Mouse (Mus musculus): ENCODE data around the gene Bmp3.

Gene Bmp3

DNA sequence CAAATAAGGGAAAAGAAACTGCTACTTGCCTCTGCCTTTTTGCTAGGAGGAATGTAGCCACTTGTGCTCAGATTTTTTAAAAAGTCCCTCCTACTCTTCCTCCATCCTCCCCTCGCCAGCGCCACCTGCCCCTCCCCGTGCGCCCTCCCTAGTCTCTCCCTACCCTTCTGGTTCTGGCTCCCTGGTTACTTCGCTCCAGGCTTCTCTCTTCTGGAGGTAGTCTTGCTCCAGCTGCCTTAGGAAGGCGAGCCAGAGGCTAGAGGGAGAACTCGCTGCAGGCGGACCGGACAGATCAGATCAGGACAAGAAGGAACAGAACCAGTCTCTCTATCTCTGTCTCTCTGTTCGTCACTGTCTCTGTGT is at the start of gene Bmp3:
TSS of gene Bmp3 (plus strand) at position 152 of the 363 bp plus-strand sequence.
- TF ChIP-seq POU5F1 (IDR thresholded peaks at IDR 0.05; ENCODE audit: borderline replicate concordance, low read length) (no peak), NANOG (IDR thresholded peaks at IDR 0.05; ENCODE audit: borderline replicate concordance, low read length) (no peak), CTCF (conservative IDR thresholded peaks at IDR 0.05; ENCODE audit: low read length) (no peak)
- H3K27me3 ChIP-seq (ENCODE audit: insufficient read depth, low read length): peaks cover 57% of the 10 kb centered on the region

DNA sequence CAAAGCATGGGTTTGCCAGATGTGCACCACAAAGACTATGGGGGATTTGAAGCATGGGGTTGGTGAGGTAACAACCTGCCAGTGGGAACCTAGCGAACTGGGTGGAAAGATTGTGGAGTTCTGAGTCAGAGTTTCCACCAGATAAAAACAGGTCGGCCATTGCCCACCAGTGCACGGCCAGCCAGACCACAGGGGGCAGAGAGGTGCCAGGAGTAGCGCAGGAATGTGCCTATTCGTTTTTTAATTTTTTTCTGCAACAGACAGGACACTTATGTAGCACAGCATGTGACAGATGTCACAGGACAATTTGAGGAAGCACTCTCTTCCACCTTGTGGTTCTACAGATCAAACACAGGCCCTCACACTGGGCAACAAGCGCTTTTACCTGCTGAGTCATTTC is 49.5 kb upstream of the Bmp3 start:
- Histone ChIP-seq H3K4me3 (replicated peaks; ENCODE audit: low read length) (peak overlapping the region; percentile 17; the same call in 1 of the 2 replicates), H3K4me1 (replicated peaks; ENCODE audit: low read depth, low read length) (no peaks in the 10 kb centered on the region), H3K36me3 (ENCODE audit: insufficient read depth, low read length) (no peaks in the 10 kb centered on the region), H3K9me3 (ENCODE audit: low read length) (no peaks in the 10 kb centered on the region), H3K27me3 (ENCODE audit: insufficient read depth, low read length) (no peaks in the 10 kb centered on the region)
- TF ChIP-seq POU5F1 (IDR thresholded peaks at IDR 0.05; ENCODE audit: borderline replicate concordance, low read length) (no peak), CTCF (conservative IDR thresholded peaks at IDR 0.05; ENCODE audit: low read length) (no peak), NANOG (IDR thresholded peaks at IDR 0.05; ENCODE audit: borderline replicate concordance, low read length) (no peak)

More for the DNA sequence above, at the start of gene Bmp3:
- Histone ChIP-seq H3K4me1 (replicated peaks; ENCODE audit: low read depth, low read length) (peaks cover 10% of the 10 kb centered on the region; the same call in 1 of the 2 replicates), H3K4me3 (replicated peaks; ENCODE audit: low read length) (peak within 1 kb of the TSS; percentile 79), H3K9me3 (ENCODE audit: low read length) (no peaks in the 10 kb centered on the region), H3K36me3 (ENCODE audit: insufficient read depth, low read length) (no peaks in the 10 kb centered on the region)

DNA sequence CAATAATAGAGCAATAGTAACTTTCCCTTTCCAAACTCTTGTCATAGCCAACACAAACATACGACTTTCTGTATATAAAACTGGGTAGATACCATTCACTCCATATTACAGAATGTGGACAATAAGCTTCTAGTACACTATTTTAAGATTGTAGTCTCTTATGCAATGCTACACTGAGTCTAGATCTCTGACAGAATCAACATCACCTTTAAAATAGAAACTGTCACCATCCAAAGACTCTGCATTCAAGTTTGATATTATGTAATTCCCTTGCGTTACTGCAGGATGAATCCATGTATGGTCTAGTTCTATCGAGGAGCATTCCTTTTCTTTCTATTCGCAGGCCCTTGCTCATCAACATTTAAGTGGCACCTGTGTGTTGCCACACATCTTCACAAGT is 47.7 kb upstream of the Bmp3 start:
- Histone ChIP-seq H3K4me3 (replicated peaks; ENCODE audit: low read length) (no peak overlapping the region), H3K36me3 (ENCODE audit: insufficient read depth, low read length) (no peaks in the 10 kb centered on the region), H3K4me1 (replicated peaks; ENCODE audit: low read depth, low read length) (no peaks in the 10 kb centered on the region), H3K9me3 (ENCODE audit: low read length) (no peaks in the 10 kb centered on the region), H3K27me3 (ENCODE audit: insufficient read depth, low read length) (no peaks in the 10 kb centered on the region)
- TF ChIP-seq POU5F1 (IDR thresholded peaks at IDR 0.05; ENCODE audit: borderline replicate concordance, low read length) (no peak), NANOG (IDR thresholded peaks at IDR 0.05; ENCODE audit: borderline replicate concordance, low read length) (no peak), CTCF (conservative IDR thresholded peaks at IDR 0.05; ENCODE audit: low read length) (no peak)

DNA sequence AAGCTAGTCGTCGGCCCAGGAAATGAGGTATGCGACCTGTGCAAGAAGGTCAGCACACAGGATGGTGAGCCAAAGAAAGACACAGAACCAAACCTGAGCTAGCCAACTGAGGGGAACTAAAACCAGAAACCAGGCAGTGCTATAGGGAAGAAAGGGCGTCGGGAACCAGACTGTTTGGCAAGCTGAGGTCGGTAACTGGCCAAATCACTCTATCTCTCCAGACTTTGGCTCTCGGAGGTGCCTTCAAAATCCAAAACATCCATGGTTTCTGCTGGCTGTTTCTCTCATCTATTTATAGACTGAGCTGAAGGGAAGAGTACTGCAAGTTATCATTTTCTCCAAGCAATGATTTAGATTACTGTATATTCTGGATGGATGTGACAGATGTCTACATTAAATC is 47.2 kb upstream of the Bmp3 start:
- Histone ChIP-seq H3K9me3 (ENCODE audit: low read length) (no peaks in the 10 kb centered on the region), H3K4me3 (replicated peaks; ENCODE audit: low read length) (no peak overlapping the region), H3K27me3 (ENCODE audit: insufficient read depth, low read length) (no peaks in the 10 kb centered on the region), H3K36me3 (ENCODE audit: insufficient read depth, low read length) (no peaks in the 10 kb centered on the region), H3K4me1 (replicated peaks; ENCODE audit: low read depth, low read length) (no peaks in the 10 kb centered on the region)
- no peak for TF ChIP-seq CTCF (conservative IDR thresholded peaks at IDR 0.05; ENCODE audit: low read length)
- no peak for TF ChIP-seq NANOG (IDR thresholded peaks at IDR 0.05; ENCODE audit: borderline replicate concordance, low read length)
- TF ChIP-seq POU5F1 (IDR thresholded peaks at IDR 0.05; ENCODE audit: borderline replicate concordance, low read length): no peak

DNA sequence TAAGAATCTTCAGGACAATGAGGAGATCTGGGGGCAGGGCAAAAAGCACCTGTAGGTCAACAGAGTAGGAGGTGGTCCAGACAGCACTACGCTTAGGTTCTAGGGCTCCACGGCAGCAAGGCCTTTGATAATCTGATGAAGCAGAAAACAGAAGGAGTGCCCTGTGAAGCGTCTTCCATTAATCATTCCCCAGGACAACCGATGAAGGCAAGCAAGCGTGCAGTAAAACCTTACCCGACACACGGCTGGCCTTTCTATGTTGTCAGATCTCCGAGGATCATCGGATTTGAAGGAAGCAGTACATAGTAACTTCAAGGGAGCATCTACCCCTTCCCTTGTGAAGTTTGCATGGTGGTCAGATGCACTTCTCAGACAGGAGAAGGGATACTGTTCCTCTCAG is 46.3 kb upstream of the Bmp3 start:
- Histone ChIP-seq H3K9me3 (ENCODE audit: low read length) (peaks cover 3% of the 10 kb centered on the region), H3K4me1 (replicated peaks; ENCODE audit: low read depth, low read length) (no peaks in the 10 kb centered on the region), H3K4me3 (replicated peaks; ENCODE audit: low read length) (no peak overlapping the region), H3K27me3 (ENCODE audit: insufficient read depth, low read length) (no peaks in the 10 kb centered on the region), H3K36me3 (ENCODE audit: insufficient read depth, low read length) (no peaks in the 10 kb centered on the region)
- TF ChIP-seq CTCF (conservative IDR thresholded peaks at IDR 0.05; ENCODE audit: low read length): no peak
- no peak for TF ChIP-seq NANOG (IDR thresholded peaks at IDR 0.05; ENCODE audit: borderline replicate concordance, low read length)
- TF ChIP-seq POU5F1 (IDR thresholded peaks at IDR 0.05; ENCODE audit: borderline replicate concordance, low read length): no peak

DNA sequence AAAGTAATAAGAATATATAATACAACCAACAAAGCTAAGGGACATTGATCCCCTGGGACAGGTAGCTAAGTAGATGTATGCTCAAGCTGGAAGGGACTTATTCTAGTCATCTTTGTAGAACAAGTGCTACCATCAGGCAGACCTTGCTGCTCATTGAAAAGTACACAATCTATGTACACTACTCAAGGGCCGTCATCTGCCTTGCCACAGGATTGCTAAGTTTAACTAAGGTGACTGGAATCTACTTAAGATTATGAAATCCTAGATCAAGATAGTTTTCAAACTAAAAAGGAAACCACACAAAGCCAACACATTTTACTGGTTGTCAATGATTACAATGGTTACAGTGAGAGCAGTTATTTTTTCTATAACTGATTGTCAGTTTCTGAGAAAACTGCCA is 41.8 kb upstream of the Bmp3 start:
- no peaks in the 10 kb centered on the region for H3K36me3 ChIP-seq (ENCODE audit: insufficient read depth, low read length)
- no peaks in the 10 kb centered on the region for H3K27me3 ChIP-seq (ENCODE audit: insufficient read depth, low read length)
- no peaks in the 10 kb centered on the region for H3K4me1 ChIP-seq (replicated peaks; ENCODE audit: low read depth, low read length)
- H3K9me3 ChIP-seq (ENCODE audit: low read length): peaks cover 6% of the 10 kb centered on the region
- TF ChIP-seq CTCF (conservative IDR thresholded peaks at IDR 0.05; ENCODE audit: low read length) (no peak), NANOG (IDR thresholded peaks at IDR 0.05; ENCODE audit: borderline replicate concordance, low read length) (no peak), POU5F1 (IDR thresholded peaks at IDR 0.05; ENCODE audit: borderline replicate concordance, low read length) (no peak)
- H3K4me3 ChIP-seq (replicated peaks; ENCODE audit: low read length): no peak overlapping the region

DNA sequence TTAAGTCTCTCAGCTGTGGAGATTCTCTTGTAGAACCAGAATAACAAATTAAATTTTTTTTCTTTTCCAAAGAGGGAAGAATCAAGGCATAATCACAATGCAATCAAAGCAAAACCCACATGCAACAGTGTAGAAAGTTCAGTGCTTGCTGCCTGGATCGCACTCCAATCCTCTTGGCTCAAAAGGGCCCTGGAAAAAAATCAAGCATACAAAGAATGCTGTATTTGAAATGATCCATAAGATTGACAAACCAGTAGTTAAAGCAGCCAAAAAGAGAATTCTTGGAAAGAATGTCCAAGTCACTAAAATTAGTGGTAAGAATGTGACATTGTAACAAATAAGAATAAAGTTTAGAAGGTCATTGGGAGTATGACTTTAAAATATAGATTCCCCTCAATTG is 38.9 kb upstream of the Bmp3 start:
- H3K27me3 ChIP-seq (ENCODE audit: insufficient read depth, low read length): no peaks in the 10 kb centered on the region
- TF ChIP-seq POU5F1 (IDR thresholded peaks at IDR 0.05; ENCODE audit: borderline replicate concordance, low read length) (no peak), CTCF (conservative IDR thresholded peaks at IDR 0.05; ENCODE audit: low read length) (no peak), NANOG (IDR thresholded peaks at IDR 0.05; ENCODE audit: borderline replicate concordance, low read length) (no peak)

DNA sequence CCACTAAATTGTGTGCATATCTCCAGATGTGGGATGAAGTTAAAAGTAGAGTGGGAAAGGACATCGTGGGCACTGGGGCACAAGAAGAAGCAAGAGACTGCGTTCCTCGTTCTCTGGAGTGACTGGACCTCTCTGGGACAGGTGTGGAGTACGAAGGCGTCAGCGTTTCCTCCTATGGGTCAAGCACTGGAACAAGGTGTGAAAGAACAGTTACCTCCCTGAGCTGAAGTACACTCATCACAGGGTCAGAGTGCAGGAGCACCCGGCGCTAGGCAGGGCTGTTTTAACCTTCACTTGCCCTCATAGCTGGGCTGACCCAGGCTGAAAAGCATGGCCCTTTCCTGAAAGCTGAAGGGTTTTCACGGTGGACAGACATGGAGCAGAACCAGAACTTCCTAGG is 20.5 kb upstream of the Bmp3 start:
- TF ChIP-seq POU5F1 (IDR thresholded peaks at IDR 0.05; ENCODE audit: borderline replicate concordance, low read length) (no peak), CTCF (conservative IDR thresholded peaks at IDR 0.05; ENCODE audit: low read length) (no peak)
- H3K36me3 ChIP-seq (ENCODE audit: insufficient read depth, low read length): no peaks in the 10 kb centered on the region
- H3K27me3 ChIP-seq (ENCODE audit: insufficient read depth, low read length): no peaks in the 10 kb centered on the region

More for the DNA sequence above, 38.9 kb upstream of the Bmp3 start:
- Histone ChIP-seq H3K4me1 (replicated peaks; ENCODE audit: low read depth, low read length) (no peaks in the 10 kb centered on the region), H3K4me3 (replicated peaks; ENCODE audit: low read length) (no peak overlapping the region), H3K36me3 (ENCODE audit: insufficient read depth, low read length) (no peaks in the 10 kb centered on the region), H3K9me3 (ENCODE audit: low read length) (peaks cover 6% of the 10 kb centered on the region)

DNA sequence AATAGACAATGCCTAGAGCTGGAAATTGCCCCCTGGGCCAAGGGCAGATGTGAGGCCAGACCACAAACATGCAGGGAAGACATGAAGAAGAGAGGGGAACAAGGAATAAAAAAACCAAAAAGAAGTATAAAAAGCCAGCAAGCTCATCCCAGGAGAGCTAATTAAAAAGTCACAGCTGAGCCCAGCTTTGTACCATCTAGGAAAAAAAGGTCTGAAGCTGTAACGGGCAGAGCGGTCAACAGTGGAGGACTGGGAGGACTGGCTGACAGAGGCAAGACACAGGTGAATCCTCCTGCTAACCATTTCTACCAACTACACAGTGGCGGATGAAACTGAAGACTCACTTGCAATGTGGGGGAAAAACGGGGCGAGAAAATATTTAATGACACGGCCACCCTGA is 19.9 kb upstream of the Bmp3 start:
- H3K4me1 ChIP-seq (replicated peaks; ENCODE audit: low read depth, low read length): no peaks in the 10 kb centered on the region
- no peaks in the 10 kb centered on the region for H3K36me3 ChIP-seq (ENCODE audit: insufficient read depth, low read length)
- no peaks in the 10 kb centered on the region for H3K27me3 ChIP-seq (ENCODE audit: insufficient read depth, low read length)
- TF ChIP-seq NANOG (IDR thresholded peaks at IDR 0.05; ENCODE audit: borderline replicate concordance, low read length): no peak
- no peak for TF ChIP-seq CTCF (conservative IDR thresholded peaks at IDR 0.05; ENCODE audit: low read length)
- TF ChIP-seq POU5F1 (IDR thresholded peaks at IDR 0.05; ENCODE audit: borderline replicate concordance, low read length): no peak
- H3K4me3 ChIP-seq (replicated peaks; ENCODE audit: low read length): no peak overlapping the region
- H3K9me3 ChIP-seq (ENCODE audit: low read length): no peaks in the 10 kb centered on the region

More for the DNA sequence above, 20.5 kb upstream of the Bmp3 start:
- Histone ChIP-seq H3K4me3 (replicated peaks; ENCODE audit: low read length) (no peak overlapping the region), H3K9me3 (ENCODE audit: low read length) (no peaks in the 10 kb centered on the region), H3K4me1 (replicated peaks; ENCODE audit: low read depth, low read length) (no peaks in the 10 kb centered on the region)

All from E14TG2a.4 (cell line).